Mouse (Mus musculus) lung, postnatal 36 days (tissue): ENCODE measurements around the gene Dock9.

Experiments
- DNase-seq: peaks from one replicate; pipeline ENCODE4 v3.0.0; 2022; ENCODE audit warnings: mixed read lengths

Dock9 gene

DNA sequence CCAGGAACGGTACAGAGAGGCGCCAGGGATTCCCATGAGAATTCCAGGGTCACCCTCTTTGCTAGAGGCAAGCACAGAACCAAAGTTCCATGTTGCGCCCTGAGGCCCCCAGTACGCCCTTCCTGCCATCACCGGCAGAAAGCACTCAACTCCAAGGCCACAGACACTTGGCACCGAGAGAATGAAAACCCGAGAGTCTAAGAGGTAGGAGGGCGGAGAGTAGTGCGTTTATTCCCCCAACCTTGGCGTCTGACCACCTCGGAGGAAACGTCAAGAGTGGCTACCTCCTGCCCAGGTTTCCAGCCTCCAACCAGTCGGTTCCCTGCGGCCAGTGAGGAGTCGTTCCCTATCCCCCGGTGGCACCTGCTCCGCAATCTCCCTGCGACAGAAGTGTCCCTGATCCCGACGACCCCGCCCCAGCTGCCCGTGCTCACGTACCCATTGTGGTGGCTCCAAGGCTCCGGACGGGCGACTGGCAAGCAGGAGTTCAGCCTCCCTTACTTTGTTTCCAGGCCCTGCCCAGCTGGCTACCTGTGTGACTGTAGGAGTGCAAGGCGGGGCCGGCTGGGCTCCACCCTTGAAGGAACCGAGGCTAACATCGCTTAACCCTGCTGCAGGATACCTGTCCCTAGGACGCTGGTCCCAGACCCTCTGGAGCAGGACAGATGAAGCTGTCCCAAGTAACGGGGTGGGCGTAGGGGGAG, 292.7 kb downstream of the Dock9 start, which contains the start of gene Slc15a1:
Gene Slc15a1 (minus strand): TSS at position 472 of the 704 bp plus-strand sequence.
- DNase-seq, result peak; percentile 58

DNA sequence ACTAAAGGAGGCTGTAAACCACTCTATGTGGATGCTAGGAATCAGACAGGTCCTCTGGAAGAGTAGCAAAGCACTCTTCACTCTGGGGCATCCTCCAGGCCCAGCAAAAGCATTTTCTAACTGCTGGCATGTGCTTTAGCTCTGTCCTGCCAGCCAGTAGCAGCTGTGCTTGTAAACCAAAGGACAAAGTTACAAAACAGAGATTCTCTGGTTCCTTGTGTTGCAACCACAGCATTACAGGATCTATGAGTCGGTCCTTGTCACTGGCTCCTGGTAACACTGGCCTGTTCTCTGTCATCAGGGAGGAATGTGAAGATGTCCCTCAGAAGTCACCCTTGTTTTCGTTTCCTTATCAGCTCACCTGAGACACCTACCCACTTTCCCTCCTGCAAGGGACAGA, 297.1 kb downstream of the Dock9 start:
- no peak for DNase-seq

DNA sequence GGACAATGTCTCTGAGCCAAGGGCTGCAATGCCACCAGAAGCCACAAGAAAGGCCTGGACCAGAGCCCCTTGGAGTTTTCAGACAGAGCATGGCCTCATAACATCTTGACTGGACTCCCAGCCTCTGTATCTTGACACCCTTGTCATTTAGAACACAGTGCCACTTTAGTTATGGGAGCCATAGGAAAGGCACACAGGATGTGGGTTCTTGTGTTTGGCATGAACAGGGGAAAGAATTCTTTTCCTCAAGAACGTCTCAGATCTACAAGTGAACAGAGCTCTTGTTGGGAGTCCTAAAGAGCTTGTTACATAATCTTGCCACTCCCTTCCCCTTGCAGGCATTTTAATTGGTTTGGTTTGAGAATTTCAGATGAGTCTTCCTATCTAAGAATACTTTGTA, 297.9 kb downstream of the Dock9 start:
- peak; percentile 11 for DNase-seq

DNA sequence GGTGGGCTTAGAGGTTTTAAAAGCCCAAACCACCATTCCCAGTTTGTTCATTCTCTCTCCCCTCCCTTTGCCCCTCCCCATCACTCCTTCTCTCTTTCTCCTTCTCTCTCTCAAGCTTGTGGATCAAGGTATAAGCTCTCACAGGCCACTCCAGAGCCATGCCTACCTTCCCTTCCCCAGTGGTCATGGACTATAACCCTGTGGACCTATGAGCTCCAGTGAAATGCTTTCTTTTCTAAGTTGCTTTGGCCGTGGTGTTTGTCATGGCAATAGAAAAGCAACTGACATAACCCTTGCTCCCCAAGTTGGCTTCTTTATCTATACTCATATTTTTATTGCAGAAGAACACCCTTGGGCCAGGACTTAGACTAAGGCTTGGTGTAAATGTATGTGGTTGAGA, 299.8 kb downstream of the Dock9 start:
- no peak for DNase-seq

DNA sequence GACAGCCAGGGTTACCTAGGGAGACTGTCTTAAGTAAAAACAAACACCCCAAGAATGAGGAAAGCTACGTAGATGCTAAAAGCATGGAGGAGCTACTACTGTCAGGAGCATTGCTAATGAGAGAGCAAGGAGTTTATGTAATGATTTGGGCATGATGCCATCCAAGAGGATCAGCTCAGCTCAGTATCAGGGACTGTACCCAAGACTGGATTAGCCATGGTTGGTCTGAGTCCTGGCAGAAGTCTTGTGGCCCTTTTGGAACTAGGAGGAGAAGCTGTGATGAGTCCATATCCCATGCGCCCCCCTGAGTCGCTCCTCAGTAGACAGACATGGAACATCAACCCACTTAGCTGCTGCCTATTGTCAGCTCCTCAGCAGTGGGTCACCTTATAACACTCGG, 301.9 kb downstream of the Dock9 start:
- DNase-seq, result no peak

DNA sequence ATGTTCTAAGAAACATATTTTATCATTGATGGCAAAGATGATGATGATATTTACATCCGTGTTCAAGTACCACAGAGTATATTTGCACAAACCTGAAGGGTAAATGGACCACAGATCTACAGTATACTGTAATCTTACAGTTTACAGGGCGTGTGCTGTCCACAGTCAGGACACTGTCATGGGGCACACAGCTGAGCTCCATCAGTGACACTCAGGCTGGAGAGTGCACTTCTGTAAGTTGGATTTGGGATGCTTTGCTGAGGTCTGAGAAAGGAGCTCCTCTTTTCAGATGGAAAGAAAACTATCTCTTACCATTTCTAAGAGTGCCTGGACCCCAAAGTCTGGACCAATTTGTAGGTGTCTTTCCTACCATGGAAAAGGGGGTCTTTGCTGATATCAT, 302.5 kb downstream of the Dock9 start:
- peak; percentile 35 for DNase-seq

DNA sequence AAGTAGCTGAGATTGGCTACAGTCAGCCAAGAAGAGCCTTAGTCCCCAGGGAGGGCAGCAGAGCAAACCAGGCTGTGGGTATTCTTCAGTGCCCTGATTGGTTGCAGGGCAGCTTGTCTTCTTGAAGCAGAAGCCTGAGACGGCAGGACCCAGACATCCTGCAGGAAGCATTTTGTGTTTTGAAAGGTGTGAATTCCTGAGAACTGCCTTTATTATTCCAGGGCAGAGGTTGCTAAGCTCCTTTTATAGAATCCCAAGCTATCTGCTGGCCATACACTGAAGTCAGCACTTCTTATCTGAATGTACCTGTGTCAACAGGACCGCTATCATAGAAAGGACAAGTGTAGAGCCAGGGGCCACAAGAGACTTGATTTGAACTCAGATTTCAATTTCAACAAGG, 303.4 kb downstream of the Dock9 start:
- DNase-seq, result no peak

DNA sequence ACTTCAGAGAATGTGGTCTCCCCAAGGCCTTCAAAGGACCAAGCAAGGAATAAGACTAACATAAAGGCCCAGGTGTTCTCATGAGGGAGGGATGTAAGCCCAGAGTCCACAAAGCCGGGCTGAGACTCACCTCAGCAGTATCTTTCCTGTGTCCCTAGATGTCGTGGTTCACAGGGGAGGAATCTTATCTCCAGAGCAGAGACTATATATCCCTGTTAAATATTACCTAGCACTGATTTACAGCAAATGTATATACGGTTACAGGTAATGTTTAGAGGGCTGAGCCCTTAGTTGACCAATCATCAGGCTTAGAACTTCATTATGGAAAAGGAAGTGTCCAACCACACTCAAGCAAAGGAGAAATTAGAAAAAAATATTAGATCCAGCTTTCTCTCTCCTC, 303.9 kb downstream of the Dock9 start:
- no peak for DNase-seq

DNA sequence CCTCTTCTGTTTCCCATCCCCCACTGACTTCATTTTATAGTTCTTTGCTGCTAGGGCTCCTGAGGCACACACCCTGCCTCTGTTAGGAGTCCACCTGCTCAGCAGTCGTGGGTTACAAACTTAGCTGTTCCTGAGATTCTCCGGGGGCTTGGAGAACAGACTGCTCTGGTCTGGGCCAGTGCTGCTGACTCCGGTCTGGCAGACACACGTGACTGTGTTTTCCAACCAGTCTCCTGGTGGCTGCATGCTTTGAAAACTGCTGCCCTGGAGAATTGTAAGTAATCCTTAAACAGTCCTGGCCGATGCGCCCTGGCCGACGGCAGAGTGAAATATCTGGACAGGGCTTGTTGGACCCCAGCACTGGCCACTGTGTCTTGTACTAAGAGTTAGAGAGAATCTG, 305.3 kb downstream of the Dock9 start:
- no peak for DNase-seq
